Mouse (Mus musculus) ES-Bruce4 (cell line): ENCODE data around the gene Pms2. TPM values are rescaled to one million over a fixed set of nuclear protein-coding genes. Genes with fewer than 3 reads are reported as not detected.

Experiments
- H3K27ac ChIP-seq: 2 replicates; pipeline ENCODE4 v1.5.1; 2012; ENCODE audit warnings: low read length, inconsistent platforms; ENCODE audit not compliant: insufficient read depth
- H3K27me3 ChIP-seq: 2 replicates; pipeline ENCODE4 v1.6.1; 2012; ENCODE audit warnings: mild to moderate bottlenecking, low read length, inconsistent platforms; ENCODE audit not compliant: control insufficient read depth, poor library complexity, insufficient read depth, severe bottlenecking
- H3K36me3 ChIP-seq: 2 replicates; pipeline ENCODE4 v1.6.1; 2012; ENCODE audit warnings: inconsistent platforms, mild to moderate bottlenecking, low read length, moderate library complexity; ENCODE audit not compliant: control insufficient read depth, poor library complexity, insufficient read depth, severe bottlenecking
- H3K4me1 ChIP-seq: one replicate; pipeline ENCODE4 v1.8.1; 2011; ENCODE audit warnings: low read length; ENCODE audit not compliant: control insufficient read depth, insufficient read depth
- H3K4me3 ChIP-seq: 2 replicates; pipeline ENCODE4 v1.5.1; 2011; ENCODE audit warnings: low read depth, mild to moderate bottlenecking, low read length
- H3K9ac ChIP-seq: 2 replicates; pipeline ENCODE4 v1.6.1; 2012; ENCODE audit warnings: low read depth, mild to moderate bottlenecking, inconsistent platforms; ENCODE audit not compliant: poor library complexity, severe bottlenecking
- H3K9me3 ChIP-seq: replicated peaks from 2 replicates; pipeline ENCODE4 v1.6.1; 2012; ENCODE audit warnings: mild to moderate bottlenecking, low read length, inconsistent platforms; ENCODE audit not compliant: control insufficient read depth, poor library complexity, insufficient read depth, severe bottlenecking
- CTCF ChIP-seq: IDR thresholded peaks from one replicate; pipeline ENCODE4 v1.8.1; 2011; ENCODE audit warnings: low read depth, low read length
- EP300 ChIP-seq: IDR thresholded peaks from 2 replicates; pipeline ENCODE4 v1.6.1; 2011; ENCODE audit warnings: low read depth, low read length; ENCODE audit not compliant: insufficient read depth
- POLR2A ChIP-seq: IDR thresholded peaks from one replicate; pipeline ENCODE4 v1.8.1; 2011; ENCODE audit warnings: low read length; ENCODE audit not compliant: insufficient read depth
- polyA plus RNA-seq: library from polyadenylated mRNA; stranded (reverse); fragments of >200 nt; gene quantifications from 2 replicates; pipeline ENCODE4 v1.2.4, GENCODE M21; 2011; ENCODE audit warnings: low read depth; ENCODE audit not compliant: missing spikeins, insufficient read depth, insufficient read length

Pms2 gene
- polyA plus RNA-seq, 1 experiment: 29.7 TPM

- Histone ChIP-seq H3K27me3 (no peaks in the 10 kb centered on the region), H3K9me3 (no peaks in the 10 kb centered on the region), H3K27ac (no peak overlapping the region), H3K4me3 (peak overlapping the region; percentile 75), H3K4me1 (no peaks in the 10 kb centered on the region), H3K9ac (peak overlapping the region; percentile 31), H3K36me3 (peaks cover 14% of the 10 kb centered on the region)
- TF ChIP-seq CTCF: no peak
- TF ChIP-seq EP300: no peak
- TF ChIP-seq POLR2A: no peak
Measured at GRCm38 (mm10) chr5:143908926-143909325, 838 bp upstream of the Pms2 start.

DNA sequence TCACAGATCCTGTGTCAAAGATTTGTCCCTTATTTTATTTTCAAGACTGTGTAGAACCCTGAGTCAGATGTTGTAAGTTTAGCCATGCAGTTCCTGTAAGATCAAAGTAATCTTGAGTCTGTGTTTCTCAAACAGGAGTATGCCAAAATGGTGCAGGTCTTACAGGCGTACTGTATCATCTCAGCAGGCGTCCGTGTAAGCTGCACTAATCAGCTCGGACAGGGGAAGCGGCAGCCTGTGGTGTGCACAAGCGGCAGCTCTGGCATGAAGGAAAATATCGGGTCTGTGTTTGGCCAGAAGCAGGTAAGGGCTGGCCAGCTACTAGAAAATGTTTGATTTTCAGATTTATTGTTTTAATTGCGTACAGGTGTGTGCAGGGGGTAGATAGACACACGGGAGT lies 6.5 kb downstream of the Pms2 start:
- H3K36me3 ChIP-seq: peaks cover 37% of the 10 kb centered on the region
- H3K9ac ChIP-seq: no peak overlapping the region
- H3K27me3 ChIP-seq: no peaks in the 10 kb centered on the region
- H3K9me3 ChIP-seq: no peaks in the 10 kb centered on the region
- no peaks in the 10 kb centered on the region for H3K4me1 ChIP-seq
- no peak for TF ChIP-seq EP300
- no peak for TF ChIP-seq CTCF
- TF ChIP-seq POLR2A: no peak
- H3K4me3 ChIP-seq: no peak overlapping the region
- H3K27ac ChIP-seq: no peak overlapping the region

- Histone ChIP-seq H3K9ac (no peak overlapping the region), H3K27ac (no peak overlapping the region), H3K27me3 (no peaks in the 10 kb centered on the region), H3K9me3 (no peaks in the 10 kb centered on the region), H3K36me3 (peaks cover 43% of the 10 kb centered on the region), H3K4me1 (no peaks in the 10 kb centered on the region), H3K4me3 (no peak overlapping the region)
- TF ChIP-seq CTCF (peak; percentile 56), POLR2A (no peak)
Measured at GRCm38 (mm10) chr5:143917418-143917817, 7.7 kb downstream of the Pms2 start.

GRCm38 (mm10) chr5:143918120-143918519 lies 8.4 kb downstream of the Pms2 start:
- Histone ChIP-seq H3K4me1 (no peaks in the 10 kb centered on the region), H3K9me3 (no peaks in the 10 kb centered on the region), H3K9ac (no peak overlapping the region), H3K27ac (no peak overlapping the region), H3K27me3 (no peaks in the 10 kb centered on the region), H3K4me3 (no peak overlapping the region), H3K36me3 (peaks cover 49% of the 10 kb centered on the region)
- TF ChIP-seq CTCF (no peak), EP300 (no peak)

- Histone ChIP-seq H3K9me3 (no peaks in the 10 kb centered on the region; the same call in 1 of the 2 replicates), H3K4me3 (no peak overlapping the region), H3K9ac (no peak overlapping the region), H3K27ac (no peak overlapping the region), H3K4me1 (no peaks in the 10 kb centered on the region), H3K27me3 (no peaks in the 10 kb centered on the region), H3K36me3 (peaks cover 63% of the 10 kb centered on the region)
- TF ChIP-seq EP300 (no peak), CTCF (no peak), POLR2A (no peak)
Measured at GRCm38 (mm10) chr5:143924781-143925452, 15.2 kb downstream of the Pms2 start.

DNA sequence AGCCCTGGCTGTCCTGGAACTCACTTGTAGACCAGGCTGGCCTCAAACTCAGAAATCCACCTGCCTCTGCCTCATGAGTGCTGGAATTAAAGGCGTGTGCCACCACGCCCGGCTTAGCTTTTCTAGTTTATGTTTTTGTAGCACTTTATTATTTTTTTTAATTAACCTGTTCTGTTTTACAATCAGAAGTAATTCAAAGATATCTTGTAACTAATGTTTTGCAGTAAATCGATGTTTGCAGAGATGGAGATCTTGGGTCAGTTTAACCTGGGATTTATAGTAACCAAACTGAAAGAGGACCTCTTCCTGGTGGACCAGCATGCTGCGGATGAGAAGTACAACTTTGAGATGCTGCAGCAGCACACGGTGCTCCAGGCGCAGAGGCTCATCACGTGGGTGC lies 18.1 kb downstream of the Pms2 start, which contains the start of gene Gm42421:
Gm42421 (plus strand) TSS at position 301 of the 400 bp plus-strand sequence.
- TF ChIP-seq EP300 (no peak), CTCF (no peak), POLR2A (no peak)
- H3K9ac ChIP-seq: no peak within 1 kb of the TSS
- H3K4me3 ChIP-seq: no peak within 1 kb of the TSS
- H3K4me1 ChIP-seq: no peaks in the 10 kb centered on the region
- H3K9me3 ChIP-seq: no peaks in the 10 kb centered on the region; the same call in 1 of the 2 replicates
- peaks cover 49% of the 10 kb centered on the region for H3K36me3 ChIP-seq
- no peaks in the 10 kb centered on the region for H3K27me3 ChIP-seq
- H3K27ac ChIP-seq: no peak within 1 kb of the TSS
